Mouse (Mus musculus) granulocyte monocyte progenitor cell, adult 5-6 weeks (primary cell): ENCODE results near the gene Kalrn. TPM values are rescaled to one million over a fixed set of nuclear protein-coding genes. Genes with fewer than 3 reads are reported as not detected.

Source experiments
- ATAC-seq: replicated peaks from 2 replicates; pipeline ENCODE4 v1.8.0; 2016; ENCODE audit warnings: mild to moderate bottlenecking, moderate TSS enrichment, inconsistent platforms; ENCODE audit not compliant: poor library complexity, severe bottlenecking
- total RNA-seq, 2 experiments: library from RNA; stranded (forward) in 1 of 2; stranded (reverse) in 1 of 2; fragments of 200-712, 200-1000 nt in 1 of 2; fragments of >200 nt in 1 of 2; fragmentation: Nextera tagmentation in 1 of 2; gene quantifications; 2 replicates each; pipeline ENCODE4 v1.2.3; 2014 to 2017

The Kalrn gene
- total RNA-seq, 2 experiments from 2014 or later, result 3.6 to 3.8 TPM

- ATAC-seq, result peak; percentile 94
Measured at GRCm38 (mm10) chr16:34441704-34442103, 131.6 kb downstream of the Kalrn start.

GRCm38 (mm10) chr16:34440994-34441414, 132.3 kb downstream of the Kalrn start:
- ATAC-seq, result 0 out of 2 replicates have a peak, but pooled peaks have one; percentile 24

- no peak for ATAC-seq
Measured at GRCm38 (mm10) chr16:34440019-34440615, 133.2 kb downstream of the Kalrn start.

GRCm38 (mm10) chr16:34430131-34430530, 143.2 kb downstream of the Kalrn start:
- ATAC-seq, result no peak

- no peak for ATAC-seq
Measured at GRCm38 (mm10) chr16:34427654-34428053, 145.7 kb downstream of the Kalrn start.

GRCm38 (mm10) chr16:34421473-34421872, 151.9 kb downstream of the Kalrn start:
- no peak for ATAC-seq

- ATAC-seq, result no peak
Measured at GRCm38 (mm10) chr16:34417966-34418365, 155.4 kb downstream of the Kalrn start.

GRCm38 (mm10) chr16:34417383-34417782, 155.9 kb downstream of the Kalrn start:
- no peak for ATAC-seq

- no peak for ATAC-seq
Measured at GRCm38 (mm10) chr16:34414581-34414980, 158.8 kb downstream of the Kalrn start.

GRCm38 (mm10) chr16:34413868-34414333, 159.4 kb downstream of the Kalrn start:
- ATAC-seq, result no peak

- no peak for ATAC-seq
Measured at GRCm38 (mm10) chr16:34407036-34407435, 166.3 kb downstream of the Kalrn start.

GRCm38 (mm10) chr16:34405094-34405493, 168.2 kb downstream of the Kalrn start:
- ATAC-seq, result no peak

GRCm38 (mm10) chr16:34401216-34401615, 172.1 kb downstream of the Kalrn start:
- no peak for ATAC-seq

- ATAC-seq, result no peak
Measured at GRCm38 (mm10) chr16:34400102-34400728, 173.1 kb downstream of the Kalrn start.

- ATAC-seq, result no peak
Measured at GRCm38 (mm10) chr16:34395221-34395811, 178.0 kb downstream of the Kalrn start.

GRCm38 (mm10) chr16:34389520-34390271, 183.6 kb downstream of the Kalrn start:
- ATAC-seq, result no peak

GRCm38 (mm10) chr16:34388871-34389270, 184.5 kb downstream of the Kalrn start:
- ATAC-seq, result no peak

GRCm38 (mm10) chr16:34385065-34385464, 188.3 kb downstream of the Kalrn start:
- ATAC-seq, result no peak

GRCm38 (mm10) chr16:34382992-34383391, 190.3 kb downstream of the Kalrn start:
- ATAC-seq, result no peak

GRCm38 (mm10) chr16:34376166-34376857, 197.0 kb downstream of the Kalrn start:
- ATAC-seq, result no peak
